Mouse (Mus musculus) hematopoietic multipotent progenitor cell, adult 10-12 weeks (in vitro differentiated cells): ENCODE data around the gene Aldh1a3. TPM values are rescaled to one million over a fixed set of nuclear protein-coding genes. Genes with fewer than 3 reads are reported as not detected.

Experiments
- polyA plus RNA-seq: library from polyadenylated mRNA; stranded (reverse); fragments of >175 nt; gene quantifications from 2 replicates; pipeline ENCODE4 v1.2.3, GENCODE M21; 2012; ENCODE audit warnings: low replicate concordance

The Aldh1a3 gene
- polyA plus RNA-seq: 0.11 and 0.17 TPM in 2 replicates

GRCm38 (mm10) chr7:66427437-66428161 is at the start of gene Aldh1a3:
TSS of gene Aldh1a3 (minus strand) at chr7:66427517.

DNA sequence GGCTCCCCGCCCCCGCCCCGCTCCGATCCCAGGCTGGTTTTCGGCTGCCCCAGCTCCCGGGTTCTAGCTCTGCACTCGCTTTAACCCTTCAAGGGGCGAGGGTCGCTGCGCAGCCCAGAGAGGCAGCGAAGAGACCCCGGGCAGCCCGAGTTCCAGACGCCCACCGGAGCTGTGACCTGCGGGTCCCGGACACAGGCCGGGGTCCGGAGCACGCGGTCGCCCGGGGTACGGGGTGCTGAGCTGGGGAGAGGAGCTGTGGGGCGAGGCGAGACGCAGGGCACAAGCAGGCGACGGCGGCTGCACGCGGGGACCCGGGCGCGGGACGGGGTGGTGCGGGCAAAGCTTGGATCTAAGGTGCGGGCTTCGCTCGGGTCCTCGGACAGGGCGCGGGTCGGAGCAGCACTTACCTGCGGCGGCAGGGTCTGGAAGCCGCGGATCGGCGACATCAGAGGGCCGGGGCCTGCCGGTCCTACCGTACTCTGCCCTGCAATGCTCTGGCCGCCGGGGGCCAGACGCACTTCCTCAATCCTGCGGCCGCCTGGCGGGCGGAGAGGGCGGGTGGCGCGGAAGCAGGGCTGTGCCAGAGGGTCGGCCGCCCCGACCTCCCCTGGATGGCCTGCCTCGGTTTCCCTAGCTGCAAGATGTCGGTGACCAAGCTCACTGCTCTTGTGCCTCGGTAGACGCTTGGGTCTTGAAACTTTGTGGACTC is 39.4 kb downstream of the Aldh1a3 start, which contains the start of gene Lrrk1:
TSS of gene Lrrk1 (minus strand) at position 538 of the 709 bp plus-strand sequence.

GRCm38 (mm10) chr7:66365904-66366303 is 61.4 kb downstream of the Aldh1a3 start, which contains the start of gene Gm10974:
TSS of gene Gm10974 (plus strand) at chr7:66365905.

Other genes starting within 250 kb of the Aldh1a3 start
- gene Gm10974, start 61.6 kb downstream of the Aldh1a3 start, polyA plus RNA-seq: not detected in 2 replicates
- 9.9 and 21.7 TPM in 2 replicates for gene Lrrk1, start 39.2 kb downstream of the Aldh1a3 start, polyA plus RNA-seq